Mouse (Mus musculus) heart, adult 2 months (tissue): ENCODE results near the gene Macrod1. TPM values are rescaled to one million over a fixed set of nuclear protein-coding genes. Genes with fewer than 3 reads are reported as not detected.

Experiments
- DNase-seq, 2 experiments: peaks; one replicate each; pipeline ENCODE4 v3.0.0; 2021
- H3K27ac ChIP-seq: fragments of 200-600 bp; 2 replicates; pipeline ENCODE4 v1.8.1; 2022
- H3K27me3 ChIP-seq: fragments of 200-500 bp; 2 replicates; pipeline ENCODE4 v1.6.1; 2012; ENCODE audit warnings: mild to moderate bottlenecking, low read length, inconsistent platforms, mixed read lengths; ENCODE audit not compliant: control insufficient read depth, insufficient read depth
- H3K36me3 ChIP-seq: fragments of 200-500 bp; 2 replicates; pipeline ENCODE4 v1.6.1; 2012; ENCODE audit warnings: low read length, inconsistent platforms; ENCODE audit not compliant: control insufficient read depth, insufficient read depth
- H3K4me1 ChIP-seq: fragments of 200-500 bp; 2 replicates; pipeline ENCODE4 v1.6.1; 2011; ENCODE audit warnings: low read length; ENCODE audit not compliant: control insufficient read depth, insufficient read depth
- H3K4me3 ChIP-seq: fragments of 200-600 bp; 2 replicates; pipeline ENCODE4 v1.8.1; 2022
- H3K79me2 ChIP-seq: fragments of 200-500 bp; replicated peaks from 2 replicates; pipeline ENCODE4 v1.6.1; 2012; ENCODE audit warnings: mild to moderate bottlenecking, inconsistent platforms, low read length, moderate library complexity, mixed read lengths; ENCODE audit not compliant: control insufficient read depth, insufficient read depth
- H3K9ac ChIP-seq: fragments of 200-500 bp; 2 replicates; pipeline ENCODE4 v1.6.1; 2012; ENCODE audit warnings: low read depth, mild to moderate bottlenecking, control low read depth, inconsistent platforms, low read length, mixed read lengths
- CTCF ChIP-seq: fragments of 200-600 bp; IDR thresholded peaks from 2 replicates; pipeline ENCODE4 v1.8.1; 2022; ENCODE audit warnings: antibody characterized with exemption, mild to moderate bottlenecking, moderate library complexity
- EP300 ChIP-seq: fragments of 200-500 bp; IDR thresholded peaks from 2 replicates; pipeline ENCODE4 v1.6.1; 2011; ENCODE audit warnings: low read depth, low read length, control low read depth; ENCODE audit not compliant: insufficient read depth
- POLR2A ChIP-seq: fragments of 200-500 bp; IDR thresholded peaks from 2 replicates; pipeline ENCODE4 v1.6.1; 2011; ENCODE audit warnings: mild to moderate bottlenecking, low read depth, low read length, control low read depth; ENCODE audit not compliant: insufficient read depth
- WGBS: fragments of 180-500 bp; shearing (Covaris S2); methylation state at CpG from one replicate; pipeline ENCODE4 v1.1.7; 2018; 5-methylcytosine and 5-hydroxymethylcytosine counted together
- intact Hi-C: fragments of 180-260 bp; cut with DNase I; formaldehyde crosslinking; loops from one replicate; pipeline ENCODE4 v1.15.1; 2025
- polyA plus RNA-seq: library from polyadenylated mRNA; depleted of rRNA; stranded (reverse); fragments of >200 nt; gene quantifications from 2 replicates; pipeline ENCODE4 v1.2.3, GENCODE M21; 2012
- total RNA-seq, 2 experiments: library from RNA; stranded (reverse); gene quantifications; 2 replicates each; pipeline ENCODE4 v1.2.3; 2021

Gene Macrod1
- total and polyA plus RNA-seq, 3 experiments: 262 to 309 (median 278) TPM

GRCm38 (mm10) chr19:7054772-7055171, 1.8 kb upstream of the Macrod1 start:
- no peaks in the 10 kb centered on the region for H3K79me2 ChIP-seq
- intact Hi-C loops: no loop called here
- H3K36me3 ChIP-seq: no peaks in the 10 kb centered on the region
- no peak overlapping the region for H3K4me3 ChIP-seq
- 37% methylated on average over 10 of the region's 10 CpGs for WGBS
- peaks cover 2% of the 10 kb centered on the region for H3K4me1 ChIP-seq
- H3K27ac ChIP-seq: peak overlapping the region; percentile 34; the same call in 1 of the 2 replicates
- no peak for TF ChIP-seq POLR2A
- TF ChIP-seq CTCF: no peak
- H3K27me3 ChIP-seq: no peaks in the 10 kb centered on the region
- DNase-seq: peak in 1 of 2 experiments; percentile 39
- H3K9ac ChIP-seq: no peak overlapping the region

- DNase-seq: peak in 1 of 2 experiments; percentile 35
- no peaks in the 10 kb centered on the region for H3K79me2 ChIP-seq
- no peak overlapping the region for H3K9ac ChIP-seq
- 27% methylated on average over 3 of the region's 3 CpGs for WGBS
- H3K27ac ChIP-seq: peak overlapping the region; percentile 34; the same call in 1 of the 2 replicates
- no peak overlapping the region for H3K4me3 ChIP-seq
- no peak for TF ChIP-seq EP300
- TF ChIP-seq CTCF: peak; percentile 38
- no peak for TF ChIP-seq POLR2A
- intact Hi-C loops: no loop called here
- H3K4me1 ChIP-seq: peaks cover 2% of the 10 kb centered on the region
- H3K27me3 ChIP-seq: no peaks in the 10 kb centered on the region
- H3K36me3 ChIP-seq: no peaks in the 10 kb centered on the region
Observed at GRCm38 (mm10) chr19:7055173-7055572, 1.4 kb upstream of the Macrod1 start.

GRCm38 (mm10) chr19:7057126-7057721, 614 bp downstream of the Macrod1 start:
- Histone ChIP-seq H3K4me1 (peaks cover 2% of the 10 kb centered on the region), H3K9ac (peak overlapping the region; percentile 80), H3K36me3 (no peaks in the 10 kb centered on the region), H3K27me3 (no peaks in the 10 kb centered on the region), H3K27ac (peak overlapping the region; percentile 82), H3K79me2 (no peaks in the 10 kb centered on the region), H3K4me3 (peak overlapping the region; percentile 78)
- TF ChIP-seq EP300 (no peak), CTCF (no peak), POLR2A (no peak)
- under 1% methylated on average over 16 of the region's 16 CpGs for WGBS
- no peak for DNase-seq
- intact Hi-C loops: no loop called here

GRCm38 (mm10) chr19:7057722-7058207, 1.2 kb downstream of the Macrod1 start:
- Histone ChIP-seq H3K27me3 (no peaks in the 10 kb centered on the region), H3K4me3 (peak overlapping the region; percentile 78), H3K36me3 (no peaks in the 10 kb centered on the region), H3K79me2 (no peaks in the 10 kb centered on the region), H3K9ac (peak overlapping the region; percentile 80), H3K4me1 (peaks cover 2% of the 10 kb centered on the region), H3K27ac (peak overlapping the region; percentile 82)
- WGBS: 2% methylated on average over 15 of the region's 15 CpGs
- intact Hi-C loops: no loop called here
- peak; percentile 66 for TF ChIP-seq CTCF
- TF ChIP-seq EP300: no peak
- TF ChIP-seq POLR2A: peak; percentile 98
- DNase-seq: peak; percentile 89 to 91

GRCm38 (mm10) chr19:7058541-7058940, 1.9 kb downstream of the Macrod1 start:
- H3K79me2 ChIP-seq: no peaks in the 10 kb centered on the region
- H3K36me3 ChIP-seq: no peaks in the 10 kb centered on the region
- no peak for DNase-seq
- peak overlapping the region; percentile 82; the same call in 1 of the 2 replicates for H3K27ac ChIP-seq
- no peak for TF ChIP-seq POLR2A
- TF ChIP-seq CTCF: no peak
- no peak for TF ChIP-seq EP300
- no peaks in the 10 kb centered on the region for H3K27me3 ChIP-seq
- H3K4me3 ChIP-seq: peak overlapping the region; percentile 78; the same call in 1 of the 2 replicates
- H3K9ac ChIP-seq: peak overlapping the region; percentile 18; the same call in 1 of the 2 replicates
- WGBS: 70% methylated on average over 6 of the region's 6 CpGs
- intact Hi-C loops: no loop called here
- peaks cover 2% of the 10 kb centered on the region for H3K4me1 ChIP-seq

- H3K27me3 ChIP-seq: no peaks in the 10 kb centered on the region
- intact Hi-C loops: loop anchor here (10.0 kb wide), 1 partner anchor 283 kb away; the partner anchor contains the start of gene Mark2
- TF ChIP-seq POLR2A: no peak
- no peak for TF ChIP-seq EP300
- no peak for TF ChIP-seq CTCF
- H3K9ac ChIP-seq: no peak overlapping the region
- no peak overlapping the region for H3K4me3 ChIP-seq
- no peak for DNase-seq
- 85% methylated on average over 5 of the region's 5 CpGs for WGBS
- no peaks in the 10 kb centered on the region for H3K79me2 ChIP-seq
- peaks cover 2% of the 10 kb centered on the region; the same call in 1 of the 2 replicates for H3K4me1 ChIP-seq
- no peak overlapping the region for H3K27ac ChIP-seq
- no peaks in the 10 kb centered on the region for H3K36me3 ChIP-seq
Observed at GRCm38 (mm10) chr19:7062110-7062509, 5.5 kb downstream of the Macrod1 start.
